Mouse (Mus musculus): ENCODE data around the gene Dzip1.

Gene Dzip1

DNA sequence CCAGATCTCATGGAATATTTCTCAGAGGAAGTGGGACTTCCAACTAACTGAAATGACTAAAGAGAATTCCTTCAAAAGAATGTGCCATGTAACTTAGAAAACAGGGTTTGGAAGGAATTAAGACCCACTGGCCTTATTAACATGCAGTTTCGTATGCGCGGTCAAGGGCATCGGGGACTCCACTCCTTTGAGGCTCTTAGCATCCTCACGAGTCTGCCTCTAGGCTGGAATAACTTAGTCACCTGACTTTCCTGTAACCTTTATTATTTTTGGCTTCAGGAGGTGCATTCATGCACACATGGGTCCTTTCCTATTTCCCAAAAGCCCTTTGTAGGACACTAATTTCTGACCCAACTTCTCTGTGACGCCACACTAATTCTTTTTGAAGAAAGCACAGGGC is 92.0 kb downstream of the Dzip1 start:
- no peak for DNase-seq (ENCODE audit: low spot score)

DNA sequence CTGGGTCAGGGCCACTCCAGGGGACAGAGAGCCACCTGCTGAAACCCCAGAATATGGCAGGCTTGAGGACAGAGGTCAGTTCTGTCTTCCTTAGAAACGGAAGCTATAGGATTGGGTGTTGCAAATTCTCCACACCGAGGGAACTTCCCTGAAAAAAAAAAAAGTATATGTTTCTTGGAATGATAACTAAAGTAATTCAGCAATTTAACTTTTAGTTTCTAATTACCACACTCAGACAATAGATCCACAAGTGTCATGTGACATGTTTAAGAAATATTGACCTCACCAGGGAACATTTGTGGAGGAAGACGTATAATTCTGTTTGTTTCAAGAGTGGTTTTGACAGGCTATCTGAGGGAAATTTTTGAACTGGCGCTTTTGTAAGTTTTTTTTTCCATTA is 93.7 kb downstream of the Dzip1 start:
- DNase-seq (ENCODE audit: low spot score) = no peak

DNA sequence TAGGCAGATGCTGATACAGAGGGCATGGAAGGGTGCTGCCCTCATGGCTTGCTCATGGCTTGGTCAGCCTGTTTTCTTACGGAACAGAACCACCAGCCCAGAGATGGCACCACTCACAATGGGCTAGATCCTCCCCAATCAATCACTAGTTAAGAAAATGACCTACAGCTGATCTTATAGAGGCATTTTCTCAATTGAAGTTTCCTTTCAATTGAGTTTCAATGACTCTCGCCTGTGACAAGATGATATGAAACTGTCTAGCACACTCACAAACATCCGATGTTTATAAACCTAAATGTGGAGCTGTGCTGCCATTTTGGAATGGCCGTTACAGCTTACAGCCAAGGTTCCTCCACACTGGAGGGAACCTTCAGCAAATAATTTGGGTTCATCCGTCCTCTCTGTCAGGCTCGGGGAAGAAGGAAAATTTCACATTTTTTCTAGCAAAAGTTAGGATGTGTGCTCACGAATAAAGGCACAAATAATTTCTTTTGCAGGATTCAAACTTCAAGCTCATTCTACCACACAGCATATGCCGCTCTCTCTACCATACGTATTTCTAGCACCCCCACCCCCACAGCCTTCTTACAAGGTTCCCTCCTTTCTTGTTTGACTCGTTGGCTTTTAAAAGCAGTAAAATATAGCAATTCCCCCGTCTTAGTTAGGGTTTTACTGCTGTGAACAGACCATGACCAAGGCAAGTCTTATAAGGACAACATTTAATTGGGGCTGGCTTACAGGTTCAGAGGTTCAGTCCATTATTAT is 95.7 kb downstream of the Dzip1 start:
- DNase-seq (ENCODE audit: low spot score) = no peak

DNA sequence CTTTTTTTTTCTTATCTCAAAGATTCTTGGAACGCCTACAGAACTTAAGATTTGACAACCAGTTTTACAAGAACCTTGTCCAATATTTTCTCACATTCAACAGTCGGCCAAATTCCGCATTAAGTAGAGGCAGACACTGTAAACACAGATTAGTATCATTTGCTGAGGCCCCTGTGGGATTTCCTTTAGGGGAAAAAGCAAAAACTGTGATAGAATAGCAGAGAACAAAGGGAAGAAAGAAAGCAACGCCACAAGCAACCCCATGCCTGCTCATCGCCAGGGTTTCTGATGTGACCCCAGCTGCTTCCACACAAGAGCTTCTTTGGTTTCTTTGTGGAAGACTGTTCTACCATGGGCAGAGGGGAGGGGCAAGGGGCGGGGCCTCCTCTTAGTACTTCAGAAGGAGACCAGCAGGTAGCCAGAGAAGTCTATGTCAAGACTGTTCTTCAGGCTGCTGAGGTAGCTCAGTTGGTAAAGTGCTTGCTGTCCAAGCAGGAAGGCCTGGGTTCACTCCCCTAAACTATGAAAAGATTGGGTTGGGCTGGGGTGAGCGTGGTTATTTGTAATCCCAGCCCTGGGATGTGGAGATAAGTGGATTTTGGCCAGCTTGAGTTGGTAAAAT is 97.9 kb downstream of the Dzip1 start:
- DNase-seq (ENCODE audit: low spot score) = peak; percentile 71

GRCm38 (mm10) chr14:118826346-118826745 is 98.9 kb downstream of the Dzip1 start:
- no peak for DNase-seq (ENCODE audit: low spot score)
